Mouse (Mus musculus) CH12.LX (cell line): ENCODE data around the gene Gm8369. TPM values are rescaled to one million over a fixed set of nuclear protein-coding genes. Genes with fewer than 3 reads are reported as not detected.

Experiments used
- polyA plus RNA-seq: library from polyadenylated mRNA; unstranded; fragments of >175 nt; gene quantifications from 2 replicates; pipeline ENCODE4 v1.2.1, GENCODE M21; 2012; ENCODE audit warnings: low read depth; ENCODE audit not compliant: insufficient read length
- total RNA-seq, 2 experiments: library from RNA; depleted of rRNA; stranded (reverse); fragments of 300-350 nt in 1 of 2; fragments of >200 nt in 1 of 2; gene quantifications; 2 replicates each; pipeline ENCODE4 v1.2.3; 2012 to 2014

Gene Gm8369
- total and polyA plus RNA-seq, 3 experiments: 1.2 to 4.3 (median 1.7) TPM

Other genes starting within 250 kb of the Gm8369 start
- gene Ms4a1, start 219.7 kb upstream of the Gm8369 start, total RNA-seq (2012; rRNA removed): 106 and 137 TPM in 2 replicates
- gene Ms4a1, start 219.7 kb upstream of the Gm8369 start, total RNA-seq (2014; rRNA removed): 642 and 726 TPM in 2 replicates
- gene Ms4a1, start 219.7 kb upstream of the Gm8369 start, polyA plus RNA-seq: 345 and 387 TPM in 2 replicates
- not detected in 2 replicates for gene Ms4a5, start 202.1 kb upstream of the Gm8369 start, total RNA-seq (2012; rRNA removed)
- not detected in 2 replicates for gene Ms4a5, start 202.1 kb upstream of the Gm8369 start, total RNA-seq (2014; rRNA removed)
- not detected in 2 replicates for gene Ms4a5, start 202.1 kb upstream of the Gm8369 start, polyA plus RNA-seq
- not detected in 2 replicates for gene Ms4a14, start 171.5 kb upstream of the Gm8369 start, total RNA-seq (2012; rRNA removed)
- gene Ms4a14, start 171.5 kb upstream of the Gm8369 start, total RNA-seq (2014; rRNA removed): not detected in 2 replicates
- gene Ms4a14, start 171.5 kb upstream of the Gm8369 start, polyA plus RNA-seq: 0.12 and 0.17 TPM in 2 replicates
- 1.4 and 1.8 TPM in 2 replicates for gene Ms4a7, start 149.8 kb upstream of the Gm8369 start, total RNA-seq (2012; rRNA removed)
- gene Ms4a7, start 149.8 kb upstream of the Gm8369 start, total RNA-seq (2014; rRNA removed): 2.5 and 3.2 TPM in 2 replicates
- gene Ms4a7, start 149.8 kb upstream of the Gm8369 start, polyA plus RNA-seq: 4.3 TPM in 2 replicates
- gene Ms4a4a, start 110.4 kb upstream of the Gm8369 start, total RNA-seq (2012; rRNA removed): 0.21 TPM in 1 of 2 replicates, not detected in the other
- not detected in 2 replicates for gene Ms4a4a, start 110.4 kb upstream of the Gm8369 start, total RNA-seq (2014; rRNA removed)
- 0.29 TPM in 1 of 2 replicates, not detected in the other for gene Ms4a4a, start 110.4 kb upstream of the Gm8369 start, polyA plus RNA-seq
- gene Ms4a4c, start 81.2 kb upstream of the Gm8369 start, total RNA-seq (2012; rRNA removed): 0.08 and 0.38 TPM in 2 replicates
- gene Ms4a4c, start 81.2 kb upstream of the Gm8369 start, total RNA-seq (2014; rRNA removed): 0.54 and 2.5 TPM in 2 replicates
- 0.59 and 0.60 TPM in 2 replicates for gene Ms4a4c, start 81.2 kb upstream of the Gm8369 start, polyA plus RNA-seq
- gene Ms4a4b, start 42.4 kb upstream of the Gm8369 start, total RNA-seq (2012; rRNA removed): not detected in 2 replicates
- gene Ms4a4b, start 42.4 kb upstream of the Gm8369 start, total RNA-seq (2014; rRNA removed): not detected in 2 replicates
- gene Ms4a4b, start 42.4 kb upstream of the Gm8369 start, polyA plus RNA-seq: not detected in 2 replicates
- gene Ms4a6c, start 16.6 kb upstream of the Gm8369 start, total RNA-seq (2012; rRNA removed): 3.5 and 5.0 TPM in 2 replicates
- 20.0 and 22.2 TPM in 2 replicates for gene Ms4a6c, start 16.6 kb upstream of the Gm8369 start, total RNA-seq (2014; rRNA removed)
- 14.3 and 19.6 TPM in 2 replicates for gene Ms4a6c, start 16.6 kb upstream of the Gm8369 start, polyA plus RNA-seq
- 0.55 and 0.76 TPM in 2 replicates for gene Ms4a6b, start 30.6 kb downstream of the Gm8369 start, total RNA-seq (2012; rRNA removed)
- gene Ms4a6b, start 30.6 kb downstream of the Gm8369 start, total RNA-seq (2014; rRNA removed): 1.9 and 2.6 TPM in 2 replicates
- gene Ms4a6b, start 30.6 kb downstream of the Gm8369 start, polyA plus RNA-seq: 0.93 and 1.6 TPM in 2 replicates
- gene Ms4a4d, start 50.9 kb downstream of the Gm8369 start, total RNA-seq (2012; rRNA removed): not detected in 2 replicates
- gene Ms4a4d, start 50.9 kb downstream of the Gm8369 start, total RNA-seq (2014; rRNA removed): not detected in 2 replicates
- gene Ms4a4d, start 50.9 kb downstream of the Gm8369 start, polyA plus RNA-seq: not detected in 2 replicates
- gene Ms4a6d, start 118.9 kb downstream of the Gm8369 start, total RNA-seq (2012; rRNA removed): 2.3 and 2.7 TPM in 2 replicates
- gene Ms4a6d, start 118.9 kb downstream of the Gm8369 start, total RNA-seq (2014; rRNA removed): 3.3 and 5.4 TPM in 2 replicates
- 2.7 and 2.8 TPM in 2 replicates for gene Ms4a6d, start 118.9 kb downstream of the Gm8369 start, polyA plus RNA-seq
- gene Ms4a2, start 137.8 kb downstream of the Gm8369 start, total RNA-seq (2012; rRNA removed): 0.21 TPM in 2 replicates
- gene Ms4a2, start 137.8 kb downstream of the Gm8369 start, total RNA-seq (2014; rRNA removed): 0.39 and 0.73 TPM in 2 replicates
- gene Ms4a2, start 137.8 kb downstream of the Gm8369 start, polyA plus RNA-seq: 0.18 and 0.53 TPM in 2 replicates
- gene Ms4a3, start 154.9 kb downstream of the Gm8369 start, total RNA-seq (2012; rRNA removed): 0.34 and 0.59 TPM in 2 replicates
- gene Ms4a3, start 154.9 kb downstream of the Gm8369 start, total RNA-seq (2014; rRNA removed): 0.63 and 0.70 TPM in 2 replicates
- 0.51 and 0.91 TPM in 2 replicates for gene Ms4a3, start 154.9 kb downstream of the Gm8369 start, polyA plus RNA-seq
- gene Oosp2, start 174.6 kb downstream of the Gm8369 start, total RNA-seq (2012; rRNA removed): 2.6 and 2.7 TPM in 2 replicates
- gene Oosp2, start 174.6 kb downstream of the Gm8369 start, total RNA-seq (2014; rRNA removed): 8.1 and 14.1 TPM in 2 replicates
- gene Oosp2, start 174.6 kb downstream of the Gm8369 start, polyA plus RNA-seq: 5.1 and 5.2 TPM in 2 replicates
- gene Oosp1, start 205.2 kb downstream of the Gm8369 start, total RNA-seq (2012; rRNA removed): 43.9 and 49.5 TPM in 2 replicates
- 116 and 125 TPM in 2 replicates for gene Oosp1, start 205.2 kb downstream of the Gm8369 start, total RNA-seq (2014; rRNA removed)
- gene Oosp1, start 205.2 kb downstream of the Gm8369 start, polyA plus RNA-seq: 45.9 and 58.6 TPM in 2 replicates
- not detected in 2 replicates for gene Oosp3, start 211.1 kb downstream of the Gm8369 start, total RNA-seq (2012; rRNA removed)
- gene Oosp3, start 211.1 kb downstream of the Gm8369 start, total RNA-seq (2014; rRNA removed): not detected in 2 replicates
- not detected in 2 replicates for gene Oosp3, start 211.1 kb downstream of the Gm8369 start, polyA plus RNA-seq